In the genomic region with DNA sequence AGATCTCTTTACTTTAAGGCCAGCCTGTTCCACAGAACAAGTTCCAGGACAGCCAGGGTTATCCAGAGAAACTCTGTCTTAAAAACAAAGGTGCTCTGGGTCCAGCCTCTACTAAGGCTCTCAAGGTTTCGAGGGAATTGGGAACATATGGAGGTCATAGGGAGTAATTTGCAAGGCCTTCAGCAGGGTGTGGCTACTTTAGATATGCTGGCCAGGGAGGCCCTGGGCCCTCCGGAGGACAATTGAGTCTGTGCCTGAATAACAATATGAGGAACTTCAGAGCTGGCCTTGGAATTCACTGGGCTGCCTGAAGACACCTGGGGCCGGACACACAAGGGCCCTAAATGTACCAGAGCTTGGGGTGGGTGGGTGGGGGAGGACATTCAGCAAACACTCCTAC, we compare ENCODE assay signal across 16 mouse cellular contexts.
"Had no signal": no experiment of that assay in that cellular context is flagged by ENCODE, and none has a peak within 500 bp of the region (broad histone marks: within the 10 kb centered on the region; RNA-seq: fewer than 3 reads in every experiment).

No protein-coding gene starts in this region.

- H3K27ac ChIP-seq: kidney, postnatal 0 days; limb, embryonic 12.5 days; lung, embryonic 15.5 days; macrophage; neural tube, embryonic 15.5 days; stomach, postnatal 0 days had no signal

- H3K9me3 ChIP-seq: limb, embryonic 12.5 days; lung, embryonic 15.5 days; megakaryocyte, embryonic 14.5 days; neural tube, embryonic 15.5 days had no signal

- H3K4me3 ChIP-seq: limb, embryonic 12.5 days; lung, embryonic 15.5 days; megakaryocyte, embryonic 14.5 days; myocyte; neural tube, embryonic 15.5 days had no signal

- H3K4me2 ChIP-seq: limb, embryonic 12.5 days; lung, embryonic 15.5 days; neural tube, embryonic 15.5 days had no signal

- ATAC-seq: intestine, postnatal 0 days had no signal

- H3K9ac ChIP-seq: limb, embryonic 12.5 days; lung, embryonic 15.5 days; neural tube, embryonic 15.5 days had no signal

- H3K27me3 ChIP-seq: megakaryocyte, embryonic 14.5 days had no signal

- DNase-seq: kidney, adult 8-10 months; kidney, postnatal 36 days; layer of hippocampus, adult 9-11 months; layer of hippocampus, postnatal 36 days; lung, postnatal 14 days; midbrain, embryonic 14.5 days; thymus, postnatal 4 days had no signal
